Mouse (Mus musculus) midbrain, embryonic 16.5 days (tissue): ENCODE data around the gene Lrrc27. TPM values are rescaled to one million over a fixed set of nuclear protein-coding genes. Genes with fewer than 3 reads are reported as not detected.

Experiments
- ATAC-seq: fragments of 200-750 bp; cut with Nextera tagmentation; 2 replicates; pipeline ENCODE4 v1.8.0; 2017; ENCODE audit warnings: moderate TSS enrichment
- H3K27ac ChIP-seq: fragments of 300-500 bp; sonication (generic); 2 replicates; pipeline ENCODE4 v1.5.1; 2014; ENCODE audit warnings: mild to moderate bottlenecking, low read length, mixed read lengths
- H3K27me3 ChIP-seq: fragments of 300-500 bp; sonication (generic); 2 replicates; pipeline ENCODE4 v1.6.1; 2014; ENCODE audit warnings: low read depth, low read length, mixed read lengths; ENCODE audit not compliant: control insufficient read depth, insufficient read depth
- H3K36me3 ChIP-seq: fragments of 300-500 bp; sonication (generic); 2 replicates; pipeline ENCODE4 v1.6.1; 2014; ENCODE audit warnings: mild to moderate bottlenecking, low read length, moderate library complexity, mixed read lengths; ENCODE audit not compliant: control insufficient read depth, insufficient read depth
- H3K4me1 ChIP-seq: fragments of 300-500 bp; sonication (generic); 2 replicates; pipeline ENCODE4 v1.6.1; 2014; ENCODE audit warnings: mild to moderate bottlenecking, low read length, mixed read lengths; ENCODE audit not compliant: control insufficient read depth, insufficient read depth
- H3K4me2 ChIP-seq: fragments of 300-500 bp; sonication (generic); 2 replicates; pipeline ENCODE4 v1.6.1; 2014; ENCODE audit warnings: mild to moderate bottlenecking, low read length, mixed read lengths
- H3K4me3 ChIP-seq: fragments of 300-500 bp; sonication (generic); 2 replicates; pipeline ENCODE4 v1.5.1; 2014; ENCODE audit warnings: low read depth, mild to moderate bottlenecking, low read length, moderate library complexity, mixed read lengths
- H3K9ac ChIP-seq: fragments of 300-500 bp; sonication (generic); 2 replicates; pipeline ENCODE4 v1.6.1; 2014; ENCODE audit warnings: low read depth, low read length, mixed read lengths
- H3K9me3 ChIP-seq: fragments of 300-500 bp; sonication (generic); replicated peaks from 2 replicates; pipeline ENCODE4 v1.6.1; 2014; ENCODE audit warnings: mild to moderate bottlenecking, low read length, mixed read lengths; ENCODE audit not compliant: control insufficient read depth, poor library complexity, severe bottlenecking
- WGBS: fragments of 180-500 bp; shearing (Covaris S2); extraction: QIAGEN DNeasy Blood & Tissue Kit; methylation state at CpG from one replicate; pipeline ENCODE4 v1.1.7; 2014; 5-methylcytosine and 5-hydroxymethylcytosine counted together
- polyA plus RNA-seq: library from polyadenylated mRNA; unstranded; fragments of >200 nt; fragmentation: Nextera tagmentation; extraction: Ambion mirVana; gene quantifications from 2 replicates; pipeline ENCODE4 v1.2.1, GENCODE M21; 2015

The Lrrc27 gene
- polyA plus RNA-seq, 1 experiment from 2014 or later = 7.0 TPM

DNA sequence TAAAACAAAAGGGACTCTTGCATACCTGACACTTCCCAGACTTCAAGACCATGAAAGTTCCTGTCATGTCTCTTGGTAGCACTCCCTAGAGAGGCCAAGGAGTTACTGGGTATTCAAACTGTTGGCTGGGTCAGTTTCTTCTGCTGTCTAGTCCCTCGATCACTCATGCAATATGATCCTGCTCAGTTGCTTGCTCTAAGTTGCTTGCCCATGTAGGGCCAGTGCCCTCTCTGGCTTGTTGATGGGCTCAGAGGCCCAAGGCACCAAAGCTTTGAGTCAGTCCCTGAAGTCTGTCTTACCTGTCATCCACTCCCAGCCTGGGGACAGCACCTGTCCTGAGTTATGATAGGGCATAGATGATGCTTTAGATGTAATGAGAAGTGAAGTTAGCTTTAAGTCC, 58.0 kb downstream of the Lrrc27 start:
- ATAC-seq = no peak

DNA sequence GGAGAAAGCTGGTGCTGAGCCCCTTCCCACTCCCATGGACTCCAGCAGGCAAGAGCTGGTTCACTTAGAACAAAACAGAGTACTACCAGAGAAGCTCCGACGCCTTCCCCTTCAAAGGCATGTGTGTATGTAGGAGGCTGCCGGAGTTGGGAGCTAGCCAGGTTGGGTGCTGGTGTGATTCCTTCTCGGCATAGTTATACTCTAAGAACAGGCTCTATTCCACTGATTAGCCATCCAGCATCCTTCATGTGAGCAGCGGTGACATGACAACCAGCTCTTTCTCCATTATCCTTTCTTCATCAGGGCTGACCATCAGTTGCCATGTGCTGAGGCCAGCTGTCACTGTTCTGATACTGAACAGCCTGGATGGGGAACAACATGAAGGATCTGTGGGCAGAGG, 59.1 kb downstream of the Lrrc27 start:
- Histone ChIP-seq H3K9ac (no peak overlapping the region), H3K27ac (no peak overlapping the region), H3K27me3 (no peaks in the 10 kb centered on the region), H3K36me3 (no peaks in the 10 kb centered on the region), H3K4me1 (peaks cover 4% of the 10 kb centered on the region; the same call in 1 of the 2 replicates), H3K9me3 (no peaks in the 10 kb centered on the region), H3K4me2 (no peak overlapping the region), H3K4me3 (no peak overlapping the region)
- ATAC-seq = no peak
- WGBS = 82% methylated on average over 5 of the region's 5 CpGs

More for the DNA sequence above, 58.0 kb downstream of the Lrrc27 start:
- Histone ChIP-seq H3K4me3 (no peak overlapping the region), H3K36me3 (no peaks in the 10 kb centered on the region), H3K4me2 (no peak overlapping the region), H3K9ac (no peak overlapping the region), H3K9me3 (no peaks in the 10 kb centered on the region), H3K4me1 (peaks cover 4% of the 10 kb centered on the region; the same call in 1 of the 2 replicates), H3K27me3 (no peaks in the 10 kb centered on the region), H3K27ac (no peak overlapping the region)
- 87% methylated on average over 1 of the region's 1 CpGs for WGBS

DNA sequence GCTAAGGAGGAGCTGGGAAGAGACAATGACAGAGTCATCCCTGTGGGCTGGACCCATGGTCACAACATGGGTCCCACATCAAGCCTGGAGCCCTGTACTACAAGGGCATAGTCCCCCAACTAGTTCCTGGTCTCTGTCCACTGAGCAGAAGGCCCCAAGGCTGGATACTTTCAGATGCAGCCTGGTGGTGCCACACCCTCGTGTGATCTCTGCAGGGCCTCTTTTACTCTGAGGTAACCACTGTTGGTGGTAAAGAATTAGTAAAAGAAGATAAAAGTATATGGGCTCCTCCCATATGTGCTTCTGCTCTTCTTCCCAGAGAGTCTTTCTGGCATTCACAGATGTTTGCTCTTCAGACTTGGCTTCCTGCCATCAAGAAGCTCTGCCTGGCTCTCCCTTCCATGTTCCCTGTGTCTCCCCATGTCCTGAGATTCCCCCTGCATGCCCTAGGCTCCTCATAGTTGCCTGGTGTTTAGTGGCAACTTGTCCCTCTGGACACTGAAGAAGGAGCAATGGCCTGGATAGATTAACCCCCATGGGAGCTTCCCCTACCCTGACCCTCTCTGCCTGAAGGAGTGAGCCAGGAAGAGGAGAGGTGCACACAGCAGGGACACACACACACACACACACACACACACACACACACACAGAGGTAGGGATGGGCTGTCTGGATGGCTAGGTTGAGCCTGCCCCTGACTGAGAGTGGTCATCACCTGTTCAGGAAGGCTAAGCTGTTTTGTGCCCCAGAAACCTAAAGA, 60.0 kb downstream of the Lrrc27 start:
- Histone ChIP-seq H3K4me2 (no peak overlapping the region), H3K4me3 (no peak overlapping the region), H3K27ac (no peak overlapping the region), H3K9ac (no peak overlapping the region), H3K4me1 (peaks cover 4% of the 10 kb centered on the region; the same call in 1 of the 2 replicates), H3K36me3 (no peaks in the 10 kb centered on the region), H3K27me3 (no peaks in the 10 kb centered on the region), H3K9me3 (no peaks in the 10 kb centered on the region)
- no peak for ATAC-seq
- 38% methylated on average over 1 of the region's 1 CpGs for WGBS

DNA sequence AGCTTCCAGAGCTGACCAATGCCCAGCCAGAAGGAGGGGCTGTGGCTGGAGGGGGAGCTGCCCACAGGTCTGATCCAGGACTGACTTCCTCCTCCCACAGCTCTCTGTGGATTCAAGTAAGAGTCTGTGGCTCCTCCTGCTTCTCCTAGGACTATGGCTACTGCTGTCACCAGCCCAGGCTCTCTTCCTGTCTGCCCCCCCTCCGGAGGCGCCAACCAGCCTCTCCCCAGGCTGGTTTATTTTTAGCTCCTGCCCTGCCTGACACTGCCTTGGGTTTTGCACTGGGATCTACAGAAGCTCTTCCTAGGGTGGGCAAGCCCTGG, 60.6 kb downstream of the Lrrc27 start:
- no peak overlapping the region for H3K4me3 ChIP-seq
- H3K4me2 ChIP-seq = no peak overlapping the region
- 90% methylated on average over 2 of the region's 2 CpGs for WGBS
- no peak for ATAC-seq
- H3K36me3 ChIP-seq = no peaks in the 10 kb centered on the region
- no peak overlapping the region for H3K27ac ChIP-seq
- H3K27me3 ChIP-seq = no peaks in the 10 kb centered on the region
- H3K4me1 ChIP-seq = peaks cover 4% of the 10 kb centered on the region; the same call in 1 of the 2 replicates
- no peak overlapping the region for H3K9ac ChIP-seq
- H3K9me3 ChIP-seq = no peaks in the 10 kb centered on the region

DNA sequence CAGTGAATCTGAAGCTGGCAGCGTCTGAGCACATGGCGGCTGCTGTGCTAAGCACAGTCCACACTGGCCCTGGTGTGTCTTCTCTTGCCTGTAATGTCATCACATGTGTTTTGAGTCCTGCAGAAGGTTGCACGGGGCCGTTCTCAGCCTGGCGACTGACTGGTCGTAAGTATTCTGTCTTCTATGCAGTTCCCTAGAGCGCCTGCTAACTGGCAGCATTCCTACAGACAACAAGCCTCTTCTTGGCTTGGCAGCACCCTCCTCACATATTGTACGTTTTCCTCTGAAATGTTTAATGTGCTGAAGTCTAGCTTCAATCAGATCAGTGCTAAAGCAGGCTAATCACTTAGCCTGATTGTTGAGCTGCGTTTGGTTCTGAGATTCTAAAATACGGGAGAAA, 62.8 kb downstream of the Lrrc27 start:
- Histone ChIP-seq H3K27ac (no peak overlapping the region; the same call in 1 of the 2 replicates), H3K27me3 (no peaks in the 10 kb centered on the region), H3K9ac (no peak overlapping the region), H3K4me1 (peaks cover 6% of the 10 kb centered on the region; the same call in 1 of the 2 replicates), H3K4me3 (no peak overlapping the region), H3K9me3 (no peaks in the 10 kb centered on the region), H3K36me3 (no peaks in the 10 kb centered on the region), H3K4me2 (no peak overlapping the region)
- WGBS = 63% methylated on average over 10 of the region's 10 CpGs
- ATAC-seq = no peak

DNA sequence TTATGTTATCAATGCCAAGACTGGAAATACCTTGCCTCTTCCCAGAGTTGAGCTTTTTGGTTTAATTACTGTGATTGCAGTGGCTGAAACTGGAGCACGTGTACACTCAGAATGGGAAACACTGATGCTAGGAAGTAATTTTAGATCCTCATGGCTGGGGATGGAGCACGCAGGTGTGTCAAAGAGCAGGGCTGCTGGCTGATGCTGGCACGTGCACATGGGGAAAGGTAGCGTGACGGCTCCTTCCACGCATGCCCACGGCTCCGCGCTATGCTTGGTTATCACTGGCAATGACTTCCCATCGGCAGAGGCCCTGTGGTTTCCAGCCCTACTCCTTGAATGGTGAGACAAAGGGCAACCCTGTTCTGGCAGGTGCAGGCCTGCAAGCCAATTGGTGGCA, 63.4 kb downstream of the Lrrc27 start:
- H3K4me2 ChIP-seq = no peak overlapping the region
- no peak overlapping the region for H3K4me3 ChIP-seq
- H3K4me1 ChIP-seq = peaks cover 6% of the 10 kb centered on the region; the same call in 1 of the 2 replicates
- no peak for ATAC-seq
- no peak overlapping the region for H3K27ac ChIP-seq
- H3K9ac ChIP-seq = no peak overlapping the region
- H3K36me3 ChIP-seq = no peaks in the 10 kb centered on the region
- H3K27me3 ChIP-seq = no peaks in the 10 kb centered on the region
- WGBS = 90% methylated on average over 10 of the region's 10 CpGs
- H3K9me3 ChIP-seq = no peaks in the 10 kb centered on the region

DNA sequence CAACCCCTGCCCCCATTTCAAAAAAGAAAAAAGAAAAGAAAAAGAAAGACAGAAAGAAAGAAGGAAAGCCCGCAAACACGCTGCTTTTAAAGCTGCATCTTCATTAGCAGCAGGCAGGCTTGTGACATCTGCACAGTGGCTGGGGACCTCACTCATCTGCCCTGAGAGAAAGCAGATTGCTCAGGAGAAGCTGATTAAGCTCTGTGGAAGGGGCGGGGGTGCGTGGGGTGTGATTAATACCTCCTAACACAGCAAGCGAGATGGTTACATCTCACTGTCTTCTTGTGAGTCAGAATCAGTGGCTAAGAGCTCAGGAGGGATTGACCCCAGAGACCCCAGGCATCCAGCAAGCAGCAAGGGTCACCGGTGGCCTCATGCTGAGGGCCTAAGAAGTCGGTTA, 64.7 kb downstream of the Lrrc27 start:
- 77% methylated on average over 7 of the region's 7 CpGs for WGBS
- Histone ChIP-seq H3K4me3 (no peak overlapping the region), H3K4me2 (no peak overlapping the region), H3K9ac (no peak overlapping the region), H3K27me3 (no peaks in the 10 kb centered on the region), H3K36me3 (no peaks in the 10 kb centered on the region), H3K27ac (no peak overlapping the region), H3K9me3 (no peaks in the 10 kb centered on the region), H3K4me1 (peaks cover 6% of the 10 kb centered on the region; the same call in 1 of the 2 replicates)
- no peak for ATAC-seq

DNA sequence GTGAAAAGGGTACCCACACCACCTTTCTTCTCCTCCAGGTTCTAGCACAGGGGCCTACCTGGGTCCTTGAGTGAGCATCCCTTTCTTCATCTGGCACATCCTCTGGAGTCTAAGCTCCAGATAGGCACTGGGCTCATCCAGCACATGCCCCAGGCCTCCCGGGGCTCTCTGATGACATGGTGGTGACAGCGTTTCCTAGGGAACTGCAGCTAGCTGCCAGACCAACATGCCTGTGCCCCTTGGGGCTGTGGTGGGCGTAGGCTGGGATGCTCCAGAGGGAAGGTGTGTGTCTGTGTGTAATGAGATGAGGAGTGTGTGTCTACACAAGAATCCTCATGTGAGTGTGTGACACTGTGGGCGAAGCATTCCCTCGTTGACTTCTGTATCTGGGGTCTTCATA, 66.8 kb downstream of the Lrrc27 start:
- 0 out of 2 replicates have a peak, but pooled peaks have one; percentile 42 for ATAC-seq
- WGBS = 78% methylated on average over 5 of the region's 5 CpGs
- peaks cover 6% of the 10 kb centered on the region; the same call in 1 of the 2 replicates for H3K4me1 ChIP-seq

DNA sequence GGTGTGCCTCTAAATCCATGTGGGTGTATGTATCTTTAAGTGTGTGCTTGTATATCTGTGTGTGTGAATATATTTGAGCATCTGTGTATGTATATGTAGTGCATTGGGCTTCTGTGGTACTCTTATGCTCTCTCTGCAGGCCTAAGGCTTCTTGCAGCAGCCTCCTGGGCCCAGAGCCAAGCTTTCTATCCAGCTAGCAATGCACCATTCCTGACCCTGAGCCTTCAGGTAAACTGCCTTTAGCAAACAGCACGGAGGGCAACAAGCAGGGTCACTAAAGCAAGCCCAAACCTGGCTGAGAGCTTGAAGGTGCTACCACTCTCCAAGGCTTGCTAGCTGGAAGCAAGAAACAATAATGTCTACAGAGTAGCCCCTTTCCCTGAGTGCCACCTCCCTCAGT, 67.3 kb downstream of the Lrrc27 start:
- ATAC-seq = no peak
- Histone ChIP-seq H3K27me3 (no peaks in the 10 kb centered on the region), H3K27ac (no peak overlapping the region), H3K9me3 (no peaks in the 10 kb centered on the region), H3K4me2 (no peak overlapping the region), H3K4me3 (no peak overlapping the region), H3K36me3 (no peaks in the 10 kb centered on the region), H3K4me1 (peaks cover 6% of the 10 kb centered on the region; the same call in 1 of the 2 replicates), H3K9ac (no peak overlapping the region)
- 75% methylated on average over 1 of the region's 1 CpGs for WGBS

More for the DNA sequence above, 66.8 kb downstream of the Lrrc27 start:
- H3K27me3 ChIP-seq = no peaks in the 10 kb centered on the region
- H3K4me3 ChIP-seq = no peak overlapping the region
- H3K9me3 ChIP-seq = no peaks in the 10 kb centered on the region
- H3K9ac ChIP-seq = no peak overlapping the region
- no peaks in the 10 kb centered on the region for H3K36me3 ChIP-seq
- no peak overlapping the region for H3K4me2 ChIP-seq
- no peak overlapping the region for H3K27ac ChIP-seq
